Mouse (Mus musculus): ENCODE data around the gene Sptbn1.
A peak's percentile ranks its signal among the peaks of the same experiment; 100 is the strongest.

Gene Sptbn1

GRCm38 (mm10) chr11:30165861-30166550 is 102.0 kb downstream of the Sptbn1 start:
- DNase-seq (ENCODE audit: low spot score): peak; percentile 56

- no peak for DNase-seq (ENCODE audit: low spot score)
These were observed 103.3 kb downstream of the Sptbn1 start for GRCm38 (mm10) chr11:30164515-30165214.

DNA sequence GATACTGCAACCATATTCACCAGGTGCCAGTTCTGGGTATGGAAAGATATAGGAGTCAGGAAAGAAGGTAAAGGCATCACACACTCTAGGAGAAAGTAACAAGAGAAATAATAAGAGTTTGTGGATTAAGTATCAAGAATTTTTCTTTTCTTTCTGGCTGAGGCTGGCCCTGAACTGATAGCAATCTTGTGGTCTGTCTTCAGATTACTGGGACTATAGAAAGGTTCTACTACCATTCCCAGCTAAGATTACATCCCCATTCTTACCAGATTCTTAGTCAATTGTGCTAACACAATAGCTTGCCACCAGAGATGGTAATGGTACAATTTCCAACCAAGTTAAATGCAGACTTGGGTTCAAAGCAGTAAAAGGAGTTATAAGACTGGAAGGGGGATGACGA is 104.1 kb downstream of the Sptbn1 start:
- DNase-seq (ENCODE audit: low spot score): no peak

DNA sequence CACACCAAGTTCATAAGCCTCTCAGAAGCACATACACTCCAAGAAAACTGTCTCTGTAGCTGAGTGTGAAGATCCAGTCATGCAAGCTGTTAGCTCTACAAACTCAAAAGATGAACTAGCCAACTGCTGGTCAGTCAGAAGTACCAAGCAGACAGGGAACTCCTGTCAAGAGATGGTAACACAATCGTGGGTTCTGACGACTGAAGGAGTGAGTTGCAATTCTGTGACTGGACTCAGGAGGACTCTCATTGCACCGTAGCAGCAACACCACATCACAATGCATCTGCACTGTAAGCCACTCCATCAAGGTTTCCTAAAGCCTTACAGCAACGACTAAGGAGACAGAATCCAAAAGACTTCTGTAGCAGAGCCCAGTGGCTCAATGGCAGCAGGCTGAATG is 104.9 kb downstream of the Sptbn1 start:
- no peak for DNase-seq (ENCODE audit: low spot score)

- no peak for DNase-seq (ENCODE audit: low spot score)
These were observed 106.2 kb downstream of the Sptbn1 start for GRCm38 (mm10) chr11:30161744-30162143.

DNA sequence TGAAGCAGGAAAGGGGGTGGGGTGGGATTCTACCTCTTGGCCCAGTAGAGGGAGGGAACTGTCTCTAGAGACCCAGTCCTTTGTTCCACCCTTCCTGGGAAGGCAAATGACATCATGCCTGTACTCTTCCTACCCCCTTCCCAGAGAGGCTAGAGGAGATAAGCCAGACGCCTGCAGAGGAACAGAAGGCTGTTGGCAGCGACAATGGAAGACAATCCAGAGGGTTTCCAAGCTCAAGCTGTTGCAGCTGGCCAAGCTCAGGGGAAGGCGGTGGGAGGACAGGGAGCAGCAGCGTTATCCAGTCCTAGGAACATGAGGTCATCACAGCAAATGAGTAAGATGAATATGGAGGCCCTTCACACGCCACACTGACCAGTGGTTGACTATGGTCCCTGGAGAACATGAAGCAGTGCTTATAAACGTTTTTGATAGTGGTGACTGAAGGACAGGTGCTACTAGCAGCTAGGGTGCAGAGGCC is 106.8 kb downstream of the Sptbn1 start:
- DNase-seq (ENCODE audit: low spot score): peak; percentile 98

DNA sequence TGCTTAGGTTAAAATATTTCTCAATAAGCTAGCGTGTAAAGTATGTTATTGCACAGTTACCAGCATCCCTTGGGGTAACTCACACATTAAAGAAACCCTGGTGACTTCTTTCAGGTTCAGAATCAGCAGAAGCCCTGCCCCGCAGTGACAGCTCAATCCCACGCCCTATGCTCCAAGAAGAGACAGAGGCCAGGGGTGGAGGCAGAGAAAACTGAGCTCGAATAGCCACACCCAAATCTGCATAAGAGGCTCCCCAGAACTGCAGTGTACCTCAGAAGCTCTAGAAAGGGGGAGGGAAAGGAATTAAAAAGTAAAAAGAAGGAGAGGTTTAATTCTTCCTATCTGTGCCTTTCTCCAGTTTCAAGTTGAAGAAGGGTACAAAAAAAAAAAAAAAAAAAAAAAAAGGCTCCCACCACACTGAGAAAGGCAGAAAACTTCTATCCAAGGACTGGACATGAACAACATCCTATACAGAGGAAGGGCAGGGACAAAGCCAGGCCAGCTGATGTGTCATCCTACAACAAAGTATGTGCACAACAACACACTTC is 107.3 kb downstream of the Sptbn1 start:
- peak; percentile 59 for DNase-seq (ENCODE audit: low spot score)

DNA sequence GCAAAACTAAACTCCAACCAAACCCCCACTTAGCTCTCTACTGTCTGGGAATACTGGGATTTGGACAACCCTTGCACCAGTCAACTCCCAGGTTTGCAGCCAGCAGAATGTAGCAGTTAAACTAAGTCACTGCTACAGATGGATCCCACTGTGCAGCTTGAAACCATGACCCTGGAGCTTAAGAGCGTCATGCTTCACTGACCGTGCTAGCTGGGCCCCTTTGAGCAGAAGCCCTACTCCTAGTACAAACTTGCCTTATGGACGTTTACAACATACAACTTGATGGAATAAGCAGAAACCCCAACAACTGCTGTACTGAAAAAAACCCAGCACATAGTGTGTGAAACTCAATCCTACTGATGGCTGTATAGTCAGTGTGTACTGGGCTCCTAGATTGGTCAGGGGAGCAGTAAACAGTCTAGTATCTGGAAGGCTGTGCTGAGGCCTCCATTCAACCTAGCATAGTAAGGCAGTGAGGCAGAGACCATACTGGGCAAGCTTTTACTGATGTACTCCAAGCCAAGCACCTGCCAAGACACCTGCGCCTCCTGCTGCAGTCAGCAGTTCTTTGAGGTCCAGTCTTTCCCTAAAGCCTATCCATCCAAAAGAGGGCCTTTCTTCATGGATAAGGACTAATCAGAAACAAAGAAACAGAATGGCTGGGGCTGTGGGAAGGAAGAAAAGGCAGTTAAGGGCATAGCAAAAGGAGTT is 108.3 kb downstream of the Sptbn1 start:
- DNase-seq (ENCODE audit: low spot score): no peak

DNA sequence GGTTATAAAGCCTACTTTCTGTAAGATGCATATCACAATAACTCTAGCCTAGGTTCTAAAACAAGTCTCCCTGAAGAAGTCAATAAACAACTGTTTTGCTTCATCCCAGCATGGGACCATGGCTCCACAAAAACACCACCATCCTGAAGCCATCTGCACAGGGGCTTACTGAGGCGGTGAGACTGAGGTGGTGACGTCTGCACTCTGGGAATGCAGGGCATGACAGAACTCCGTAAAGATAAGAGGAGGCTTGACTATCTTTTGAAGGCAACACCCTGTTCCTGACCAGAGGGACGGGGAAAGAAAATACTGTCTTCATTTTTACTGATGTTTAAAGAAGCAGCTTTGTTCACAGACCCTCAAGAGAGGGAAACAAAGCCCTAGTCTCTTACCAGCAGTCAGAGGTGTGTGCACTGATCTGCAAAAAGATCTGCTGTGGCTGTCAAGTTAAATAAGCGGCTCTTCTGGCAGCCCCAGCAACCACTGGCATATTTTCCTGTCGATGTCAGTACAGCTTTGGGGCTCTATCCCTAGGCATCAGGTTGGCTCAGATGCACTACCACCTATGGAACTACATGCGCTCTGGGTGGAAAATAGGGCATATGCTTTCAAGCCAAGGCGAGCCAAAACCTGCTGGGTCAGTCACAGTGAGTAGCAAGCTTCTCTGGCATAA is 109.8 kb downstream of the Sptbn1 start:
- DNase-seq (ENCODE audit: low spot score): no peak

DNA sequence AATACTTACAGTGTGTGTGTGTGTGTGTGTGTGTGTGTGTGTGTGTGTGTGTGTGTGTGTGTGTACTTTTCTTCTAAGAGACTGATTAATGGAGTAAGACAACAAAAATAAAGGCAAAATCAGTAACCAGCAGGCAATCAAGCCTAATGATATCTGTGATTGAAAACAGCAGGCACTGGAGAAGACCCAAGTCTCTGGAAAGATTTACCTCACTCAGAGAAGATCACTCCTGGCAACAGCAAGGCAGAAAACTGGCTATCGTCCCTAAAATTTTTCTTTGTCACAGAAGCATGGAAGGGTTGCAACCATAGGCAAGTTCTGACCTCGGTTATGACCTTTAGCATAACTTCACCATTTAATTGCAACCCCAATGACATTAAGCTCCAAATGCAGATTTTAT is 112.1 kb downstream of the Sptbn1 start:
- peak; percentile 49 for DNase-seq (ENCODE audit: low spot score)

DNA sequence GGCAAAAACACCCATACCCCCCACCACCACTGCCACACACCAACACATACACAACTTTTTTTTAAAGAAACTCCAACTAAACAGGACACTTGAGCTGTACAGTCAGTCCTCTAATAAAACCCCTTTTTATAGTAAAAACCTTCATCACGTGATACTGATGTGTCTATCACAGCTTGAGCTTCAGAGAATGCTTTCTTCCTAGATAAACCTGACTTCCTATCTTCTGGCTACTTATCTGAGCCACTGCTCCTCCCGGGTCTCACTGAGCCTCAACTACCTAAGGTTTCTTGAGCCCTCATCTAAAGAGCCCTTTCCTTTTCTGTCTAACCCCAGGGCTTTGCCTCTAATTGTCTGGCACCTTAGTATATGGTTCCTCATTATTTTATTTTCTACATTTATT is 113.0 kb downstream of the Sptbn1 start:
- DNase-seq (ENCODE audit: low spot score): no peak

DNA sequence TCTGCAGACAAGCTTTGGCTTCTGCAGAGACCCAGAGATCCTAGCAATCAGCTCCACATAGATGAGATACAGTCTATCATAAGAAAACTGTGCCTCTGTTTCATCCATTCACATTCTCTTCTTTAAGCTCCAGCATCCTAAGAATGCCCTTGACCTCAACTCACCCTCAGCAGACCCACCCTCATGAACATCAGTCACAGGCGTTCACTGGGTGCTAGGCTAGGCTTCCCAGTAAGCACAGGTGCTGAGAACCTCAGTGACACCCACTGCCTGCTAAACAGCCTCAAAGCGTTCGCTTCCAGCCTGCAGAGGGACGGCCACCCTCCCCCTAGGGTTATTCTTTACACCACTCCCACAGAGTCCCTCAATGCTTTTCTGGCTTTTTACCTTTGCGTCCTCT is 119.1 kb downstream of the Sptbn1 start:
- no peak for DNase-seq (ENCODE audit: low spot score)

- no peak for DNase-seq (ENCODE audit: low spot score)
These were observed 119.6 kb downstream of the Sptbn1 start for GRCm38 (mm10) chr11:30148378-30148777.

GRCm38 (mm10) chr11:30147882-30148281 is 120.1 kb downstream of the Sptbn1 start:
- DNase-seq (ENCODE audit: low spot score): no peak

- DNase-seq (ENCODE audit: low spot score): no peak
These were observed 124.9 kb downstream of the Sptbn1 start for GRCm38 (mm10) chr11:30143090-30143489.

GRCm38 (mm10) chr11:30139165-30139826 is 128.7 kb downstream of the Sptbn1 start:
- no peak for DNase-seq (ENCODE audit: low spot score)

DNA sequence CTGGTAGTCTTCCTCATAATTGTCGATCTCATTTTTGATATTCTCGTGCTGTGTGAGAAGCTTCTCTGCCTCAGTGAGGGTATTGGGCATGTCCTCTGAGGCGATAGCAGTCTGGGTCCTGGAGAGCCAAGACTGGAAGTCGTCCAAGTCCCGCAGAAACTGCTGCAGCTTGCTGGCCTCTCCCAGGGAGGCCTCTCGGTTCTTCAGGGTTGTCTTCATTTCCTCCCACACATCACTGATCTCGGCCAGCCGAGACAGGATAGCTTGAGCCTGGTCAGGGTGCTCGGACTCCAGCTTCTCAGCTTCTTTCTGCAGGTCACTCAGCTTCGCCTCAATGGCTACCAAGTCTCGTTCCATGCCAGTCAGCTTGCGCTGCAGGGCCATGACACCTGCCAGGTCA is 130.9 kb downstream of the Sptbn1 start:
- DNase-seq (ENCODE audit: low spot score): no peak

GRCm38 (mm10) chr11:30134058-30134457 is 133.9 kb downstream of the Sptbn1 start:
- DNase-seq (ENCODE audit: low spot score): no peak

DNA sequence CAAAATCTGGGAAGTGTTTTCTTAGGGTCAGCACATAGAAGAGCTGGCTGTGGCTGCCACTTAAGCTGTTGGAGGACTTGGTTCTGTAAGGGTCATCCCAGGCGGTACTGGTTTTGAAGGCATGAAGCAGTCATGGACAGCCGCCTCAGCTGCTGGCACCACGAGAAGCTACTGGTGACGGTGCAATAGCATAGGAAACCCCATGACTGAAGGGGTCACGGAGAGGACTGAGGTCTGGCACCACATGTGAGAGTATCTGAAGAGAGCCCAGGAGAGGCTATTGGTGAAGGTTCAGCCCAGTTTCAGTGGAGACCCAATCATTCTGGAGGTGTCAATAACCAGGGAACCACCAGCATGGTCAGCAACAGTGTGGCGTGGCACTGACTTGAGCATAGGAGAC is 135.4 kb downstream of the Sptbn1 start:
- no peak for DNase-seq (ENCODE audit: low spot score)

DNA sequence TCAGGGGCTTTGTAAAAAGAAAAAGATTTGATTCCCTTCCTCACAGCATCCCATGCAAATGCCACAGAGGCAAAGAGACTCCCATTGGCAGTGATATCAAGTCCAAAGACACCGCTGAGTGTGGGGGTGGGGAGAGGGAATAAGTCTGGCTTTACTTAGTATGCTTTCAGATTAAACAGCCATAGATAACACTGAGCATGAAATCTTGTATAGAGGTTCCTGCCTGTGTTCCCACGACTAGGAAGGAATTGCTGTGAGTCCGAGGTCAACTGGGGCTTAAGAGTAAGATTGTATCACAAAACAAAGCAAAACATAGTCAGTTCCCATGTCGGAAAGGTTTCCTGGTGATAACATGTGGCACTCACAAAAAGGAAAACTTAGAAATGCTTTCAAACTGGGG is 136.3 kb downstream of the Sptbn1 start:
- DNase-seq (ENCODE audit: low spot score): no peak

- no peak for DNase-seq (ENCODE audit: low spot score)
These were observed 138.6 kb downstream of the Sptbn1 start for GRCm38 (mm10) chr11:30129339-30129738.

DNA sequence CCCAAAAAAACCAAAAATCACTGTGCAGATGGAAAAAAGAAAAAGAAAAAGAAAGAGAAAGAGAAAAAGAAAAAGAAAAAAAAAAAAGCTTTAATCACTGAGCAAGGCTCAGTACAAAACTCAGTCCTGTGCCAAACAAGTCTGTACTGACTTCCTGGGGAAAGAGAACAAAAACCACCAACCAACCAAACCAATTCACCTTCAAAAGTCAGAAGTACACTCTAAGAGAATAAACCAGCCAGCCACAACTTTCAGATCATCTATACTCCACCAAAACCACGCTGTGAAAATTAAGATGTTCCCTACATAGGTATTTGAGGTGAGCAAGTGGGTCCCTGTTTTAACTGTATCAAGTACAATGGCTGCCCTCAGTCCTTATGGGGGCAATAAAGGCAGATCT is 141.1 kb downstream of the Sptbn1 start:
- DNase-seq (ENCODE audit: low spot score): no peak

Measured in MN1 (cell line).